In genomic region chr7:90694050-90694449, GRCm38 (mm10) we compare ENCODE assay signal across 18 mouse cellular contexts.
DNase-seq lines count a peak whose midpoint lies in the region; ATAC-seq lines count a peak whose summit lies in the region.
"Had no signal": no experiment of that assay in that cellular context is flagged by ENCODE, and none has a peak within 500 bp of the region (broad histone marks: within the 10 kb centered on the region; RNA-seq: fewer than 3 reads in every experiment).

No protein-coding gene starts in this region.

- H3K27ac ChIP-seq in midbrain, embryonic 14.5 days (replicated peaks; ENCODE audit: low read depth, low read length) = no peak overlapping the region
- H3K27ac ChIP-seq in kidney, embryonic 14.5 days (ENCODE audit: low read depth, low read length) = no peak overlapping the region
- H3K27ac ChIP-seq: embryonic facial prominence, embryonic 15.5 days; hindbrain, embryonic 13.5 days; kidney, embryonic 15.5 days; liver, embryonic 15.5 days had no signal

- no peaks in the 10 kb centered on the region for H3K9me3 ChIP-seq in midbrain, embryonic 14.5 days (ENCODE audit: control insufficient read depth, low read length)
- H3K9me3 ChIP-seq in kidney, embryonic 14.5 days (ENCODE audit: control insufficient read depth, low read length) = no peaks in the 10 kb centered on the region
- H3K9me3 ChIP-seq: embryonic facial prominence, embryonic 15.5 days; hindbrain, embryonic 13.5 days; kidney, embryonic 15.5 days; liver, embryonic 15.5 days had no signal

- no peaks in the 10 kb centered on the region for H3K36me3 ChIP-seq in midbrain, embryonic 14.5 days (ENCODE audit: control insufficient read depth, insufficient read depth, low read length)
- no peaks in the 10 kb centered on the region for H3K36me3 ChIP-seq in kidney, embryonic 14.5 days (ENCODE audit: control insufficient read depth, insufficient read depth, low read length)
- H3K36me3 ChIP-seq: embryonic facial prominence, embryonic 15.5 days; hindbrain, embryonic 13.5 days; kidney, embryonic 15.5 days; liver, embryonic 15.5 days had no signal

- H3K27me3 ChIP-seq in midbrain, embryonic 14.5 days (ENCODE audit: control insufficient read depth, insufficient read depth, low read length) = no peaks in the 10 kb centered on the region
- H3K27me3 ChIP-seq in kidney, embryonic 14.5 days (ENCODE audit: control insufficient read depth, insufficient read depth, low read length) = no peaks in the 10 kb centered on the region
- H3K27me3 ChIP-seq: embryonic facial prominence, embryonic 15.5 days; hindbrain, embryonic 13.5 days; kidney, embryonic 15.5 days; liver, embryonic 15.5 days had no signal

- H3K4me2 ChIP-seq in midbrain, embryonic 14.5 days (ENCODE audit: low read length) = no peak overlapping the region
- H3K4me2 ChIP-seq in kidney, embryonic 14.5 days (replicated peaks; ENCODE audit: low read depth, low read length) = no peak overlapping the region
- H3K4me2 ChIP-seq: embryonic facial prominence, embryonic 15.5 days; heart, embryonic 11.5 days; hindbrain, embryonic 13.5 days; kidney, embryonic 15.5 days; liver, embryonic 15.5 days had no signal

- peak; percentile 3 for DNase-seq in cerebellum, adult 8-10 months
- no peak for DNase-seq in cerebellum, postnatal 36 days
- DNase-seq in layer of hippocampus, adult 11-12 months (ENCODE audit: low spot score) = peak; percentile 29
- DNase-seq in layer of hippocampus, postnatal 36 days = no peak
- DNase-seq in right cerebral cortex, adult 18-20 months = peak; percentile 6
- DNase-seq in right cerebral cortex, postnatal 14 days = no peak
- DNase-seq in midbrain, embryonic 14.5 days = no peak
- DNase-seq: embryo, embryonic 11 days; heart, postnatal 14 days; right cerebral cortex, postnatal 25 days; thymus, postnatal 36 days had no signal

- H3K4me1 ChIP-seq in midbrain, embryonic 14.5 days (ENCODE audit: control insufficient read depth, insufficient read depth, low read length) = no peaks in the 10 kb centered on the region
- no peaks in the 10 kb centered on the region for H3K4me1 ChIP-seq in kidney, embryonic 14.5 days (ENCODE audit: control insufficient read depth, insufficient read depth, low read length)
- H3K4me1 ChIP-seq: embryonic facial prominence, embryonic 15.5 days; hindbrain, embryonic 13.5 days; kidney, embryonic 15.5 days; liver, embryonic 15.5 days had no signal

- no peak for ATAC-seq in midbrain, embryonic 14.5 days (ENCODE audit: low FRiP score, low TSS enrichment)
- no peak for ATAC-seq in kidney, embryonic 14.5 days (ENCODE audit: low FRiP score, low TSS enrichment)
- ATAC-seq: lung, postnatal 0 days had no signal

- no peak overlapping the region for H3K4me3 ChIP-seq in midbrain, embryonic 14.5 days (replicated peaks; ENCODE audit: low read depth, low read length)
- no peak overlapping the region for H3K4me3 ChIP-seq in kidney, embryonic 14.5 days (ENCODE audit: low read length)
- H3K4me3 ChIP-seq: embryonic facial prominence, embryonic 15.5 days; hindbrain, embryonic 13.5 days; kidney, embryonic 15.5 days; liver, embryonic 15.5 days had no signal

- H3K9ac ChIP-seq in midbrain, embryonic 14.5 days (replicated peaks; ENCODE audit: low read length) = no peak overlapping the region
- H3K9ac ChIP-seq in kidney, embryonic 14.5 days (ENCODE audit: low read depth, low read length) = no peak overlapping the region
- H3K9ac ChIP-seq: embryonic facial prominence, embryonic 15.5 days; hindbrain, embryonic 13.5 days; kidney, embryonic 15.5 days; liver, embryonic 15.5 days had no signal

Comparison
In these comparisons a context has a peak if more than half of its experiments do, and no peak if none do; other contexts are left out.
1. DNase-seq: peak in cerebellum, adult 8-10 months (single experiment), layer of hippocampus, adult 11-12 months (single experiment) and right cerebral cortex, adult 18-20 months (single experiment); none in cerebellum, postnatal 36 days (0 of 2), layer of hippocampus, postnatal 36 days (0 of 2), right cerebral cortex, postnatal 14 days (single experiment) and midbrain, embryonic 14.5 days (single experiment).